Mouse (Mus musculus) midbrain, embryonic 15.5 days (tissue): ENCODE results near the gene Lima1. TPM values are rescaled to one million over a fixed set of nuclear protein-coding genes. Genes with fewer than 3 reads are reported as not detected.
"Not testable (repeated sequence)": the region's sequence is repeated elsewhere in the genome, so short reads cannot be mapped to it uniquely, and the experiment has no call there.

Source experiments
- ATAC-seq: fragments of 200-750 bp; cut with Nextera tagmentation; replicated peaks from 2 replicates; pipeline ENCODE4 v1.8.0; 2017; ENCODE audit warnings: moderate TSS enrichment
- H3K27ac ChIP-seq: fragments of 300-500 bp; sonication (generic); 2 replicates; pipeline ENCODE4 v1.5.1; 2015; ENCODE audit warnings: mild to moderate bottlenecking, inconsistent platforms
- H3K27me3 ChIP-seq: fragments of 300-500 bp; sonication (generic); replicated peaks from 2 replicates; pipeline ENCODE4 v1.6.1; 2015; ENCODE audit warnings: inconsistent platforms
- H3K36me3 ChIP-seq: fragments of 300-500 bp; sonication (generic); replicated peaks from 2 replicates; pipeline ENCODE4 v1.6.1; 2015; ENCODE audit warnings: inconsistent platforms
- H3K4me1 ChIP-seq: fragments of 300-500 bp; sonication (generic); 2 replicates; pipeline ENCODE4 v1.6.1; 2015; ENCODE audit warnings: inconsistent platforms
- H3K4me2 ChIP-seq: fragments of 300-500 bp; sonication (generic); 2 replicates; pipeline ENCODE4 v1.6.1; 2015; ENCODE audit warnings: inconsistent platforms, mild to moderate bottlenecking, moderate library complexity
- H3K4me3 ChIP-seq: fragments of 300-500 bp; sonication (generic); 2 replicates; pipeline ENCODE4 v1.5.1; 2015; ENCODE audit warnings: mild to moderate bottlenecking, inconsistent platforms
- H3K9ac ChIP-seq: fragments of 300-500 bp; sonication (generic); 2 replicates; pipeline ENCODE4 v1.6.1; 2015; ENCODE audit warnings: mild to moderate bottlenecking, inconsistent platforms
- H3K9me3 ChIP-seq: fragments of 300-500 bp; sonication (generic); 2 replicates; pipeline ENCODE4 v1.6.1; 2016; ENCODE audit warnings: inconsistent platforms
- WGBS: fragments of 180-500 bp; shearing (Covaris S2); methylation state at CpG from one replicate; pipeline ENCODE4 v1.1.7; 2015; ENCODE audit warnings: mixed read lengths; 5-methylcytosine and 5-hydroxymethylcytosine counted together
- polyA plus RNA-seq: library from polyadenylated mRNA; unstranded; fragments of >200 nt; fragmentation: Nextera tagmentation; extraction: Ambion mirVana; gene quantifications from 2 replicates; pipeline ENCODE4 v1.2.1, GENCODE M21; 2015

The Lima1 gene
- polyA plus RNA-seq, 1 experiment from 2014 or later: 13.9 TPM

- H3K36me3 ChIP-seq: no peaks in the 10 kb centered on the region
- no peak for ATAC-seq
- H3K4me2 ChIP-seq: no peak overlapping the region
- no peak overlapping the region for H3K27ac ChIP-seq
- no peaks in the 10 kb centered on the region for H3K4me1 ChIP-seq
- H3K4me3 ChIP-seq: no peak overlapping the region
- 86% methylated on average over 3 of the region's 3 CpGs for WGBS
- H3K27me3 ChIP-seq: no peaks in the 10 kb centered on the region
- no peak overlapping the region for H3K9ac ChIP-seq
- H3K9me3 ChIP-seq: no peaks in the 10 kb centered on the region
These were observed 16.1 kb upstream of the Lima1 start for GRCm38 (mm10) chr15:99891355-99891754.

DNA sequence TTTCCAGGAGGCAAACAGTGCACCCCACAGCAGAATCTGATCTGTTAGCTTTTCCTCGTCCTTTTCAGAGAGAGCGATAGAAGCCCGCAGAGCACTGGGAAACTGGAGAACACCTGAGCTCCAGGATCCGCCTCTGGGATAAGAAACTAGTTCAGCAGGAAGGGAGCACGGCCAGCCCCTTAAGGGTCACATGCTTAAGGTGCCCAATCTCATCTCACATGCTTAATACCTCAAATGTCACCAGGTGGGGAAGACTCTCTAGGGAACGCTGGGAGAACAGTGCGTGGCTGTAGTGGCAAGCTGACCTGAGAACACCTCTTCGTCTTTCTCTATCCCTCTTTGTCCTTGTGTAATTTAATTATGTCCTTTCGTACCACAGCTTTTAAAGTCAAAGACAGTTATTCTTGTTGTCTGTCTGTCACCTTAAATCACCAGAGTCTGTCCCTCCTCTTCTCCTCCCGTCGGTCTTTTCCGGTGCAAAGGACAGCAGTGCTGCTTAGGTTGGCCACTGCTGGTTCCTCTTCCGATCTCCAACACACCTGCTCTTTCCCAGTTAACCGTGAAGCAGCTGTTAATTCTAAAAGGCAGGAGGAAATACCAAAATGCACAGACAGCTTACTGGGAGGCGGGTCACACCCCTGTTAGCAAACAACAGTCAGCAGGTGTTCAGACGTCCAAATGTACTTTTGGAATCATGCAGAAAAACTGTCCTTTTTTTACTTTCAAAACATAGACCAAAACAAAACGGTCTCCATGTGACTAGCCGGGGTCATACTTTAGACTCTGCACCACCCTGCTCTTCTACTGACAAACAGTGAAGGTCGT, 15.4 kb upstream of the Lima1 start:
- Histone ChIP-seq H3K27ac (no peak overlapping the region), H3K9me3 (no peaks in the 10 kb centered on the region), H3K4me3 (no peak overlapping the region), H3K36me3 (no peaks in the 10 kb centered on the region), H3K9ac (no peak overlapping the region), H3K27me3 (no peaks in the 10 kb centered on the region), H3K4me1 (no peaks in the 10 kb centered on the region), H3K4me2 (no peak overlapping the region)
- no peak for ATAC-seq
- 62% methylated on average over 19 of the region's 19 CpGs for WGBS

GRCm38 (mm10) chr15:99889275-99889874, 14.1 kb upstream of the Lima1 start:
- Histone ChIP-seq H3K9me3 (no peaks in the 10 kb centered on the region), H3K27ac (no peak overlapping the region), H3K36me3 (no peaks in the 10 kb centered on the region), H3K4me2 (no peak overlapping the region), H3K27me3 (no peaks in the 10 kb centered on the region), H3K4me1 (no peaks in the 10 kb centered on the region), H3K9ac (no peak overlapping the region), H3K4me3 (no peak overlapping the region)
- no peak for ATAC-seq
- WGBS: 43% methylated on average over 8 of the region's 8 CpGs

GRCm38 (mm10) chr15:99887130-99887529, 11.9 kb upstream of the Lima1 start:
- H3K4me1 ChIP-seq, H3K27ac ChIP-seq, H3K27me3 ChIP-seq, ATAC-seq, H3K4me2 ChIP-seq, H3K36me3 ChIP-seq, H3K9me3 ChIP-seq, H3K9ac ChIP-seq, H3K4me3 ChIP-seq: not testable (repeated sequence)
- WGBS: 95% methylated on average over 2 of the region's 2 CpGs

DNA sequence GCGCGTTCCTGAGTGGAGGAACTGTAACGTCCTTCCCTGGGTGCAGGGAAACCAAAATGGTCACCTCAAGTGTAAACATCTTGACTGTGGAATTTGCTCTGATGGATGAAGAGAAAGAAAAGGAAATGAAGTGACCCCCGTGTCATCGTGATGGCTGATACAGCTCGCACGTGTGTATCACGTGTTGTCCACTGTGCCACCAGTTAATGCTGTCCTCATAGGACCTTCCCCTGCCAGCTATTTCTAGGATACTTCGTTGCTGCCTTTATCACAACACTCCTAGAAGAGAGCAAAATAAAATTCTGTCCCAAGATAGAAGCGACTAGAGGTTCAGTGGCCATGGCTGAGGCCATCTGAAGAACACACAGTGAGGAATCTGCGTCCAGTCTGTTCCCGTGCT, 8.8 kb upstream of the Lima1 start:
- Histone ChIP-seq H3K27me3 (no peaks in the 10 kb centered on the region), H3K9me3 (no peaks in the 10 kb centered on the region), H3K27ac (no peak overlapping the region), H3K9ac (no peak overlapping the region), H3K36me3 (no peaks in the 10 kb centered on the region), H3K4me1 (no peaks in the 10 kb centered on the region), H3K4me3 (no peak overlapping the region), H3K4me2 (no peak overlapping the region)
- WGBS: 92% methylated on average over 12 of the region's 12 CpGs
- no peak for ATAC-seq

DNA sequence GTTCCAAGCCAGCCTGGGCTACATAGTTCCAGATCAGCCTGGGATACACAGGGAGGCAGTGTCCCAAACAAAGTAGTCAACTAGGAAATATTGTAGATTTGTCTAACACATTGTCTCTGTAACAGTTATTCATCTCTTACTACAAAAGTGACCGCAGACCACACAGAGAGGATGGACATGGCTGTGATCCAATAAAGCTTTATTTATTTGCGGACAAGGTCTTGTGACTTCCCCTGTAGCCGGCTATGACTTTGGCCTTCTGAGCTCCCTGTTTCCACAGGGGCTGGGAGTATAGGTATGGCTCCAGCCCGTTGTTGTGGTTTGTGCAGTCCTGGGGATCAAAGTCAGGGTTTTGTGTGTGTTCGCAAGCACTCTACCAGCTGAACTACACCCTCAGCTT, 3.3 kb upstream of the Lima1 start:
- H3K27me3 ChIP-seq: no peaks in the 10 kb centered on the region
- no peak overlapping the region for H3K27ac ChIP-seq
- WGBS: 94% methylated on average over 5 of the region's 5 CpGs
- H3K4me2 ChIP-seq: no peak overlapping the region
- H3K9ac ChIP-seq: no peak overlapping the region
- no peaks in the 10 kb centered on the region for H3K36me3 ChIP-seq
- ATAC-seq: no peak
- no peak overlapping the region for H3K4me3 ChIP-seq
- H3K4me1 ChIP-seq: peaks cover 18% of the 10 kb centered on the region
- H3K9me3 ChIP-seq: no peaks in the 10 kb centered on the region

- peaks cover 18% of the 10 kb centered on the region for H3K4me1 ChIP-seq
- H3K27me3 ChIP-seq: no peaks in the 10 kb centered on the region
- 4% methylated on average over 30 of the region's 30 CpGs for WGBS
- H3K4me3 ChIP-seq: peak overlapping the region; percentile 54
- peak overlapping the region; percentile 82 for H3K4me2 ChIP-seq
- H3K9ac ChIP-seq: peak overlapping the region; percentile 51
- H3K36me3 ChIP-seq: no peaks in the 10 kb centered on the region
- H3K9me3 ChIP-seq: no peaks in the 10 kb centered on the region
- peak overlapping the region; percentile 25; the same call in 1 of the 2 replicates for H3K27ac ChIP-seq
- ATAC-seq: 0 out of 2 replicates have a peak, but pooled peaks have one; percentile 25
These were observed 483 bp downstream of the Lima1 start for GRCm38 (mm10) chr15:99874612-99875333.

DNA sequence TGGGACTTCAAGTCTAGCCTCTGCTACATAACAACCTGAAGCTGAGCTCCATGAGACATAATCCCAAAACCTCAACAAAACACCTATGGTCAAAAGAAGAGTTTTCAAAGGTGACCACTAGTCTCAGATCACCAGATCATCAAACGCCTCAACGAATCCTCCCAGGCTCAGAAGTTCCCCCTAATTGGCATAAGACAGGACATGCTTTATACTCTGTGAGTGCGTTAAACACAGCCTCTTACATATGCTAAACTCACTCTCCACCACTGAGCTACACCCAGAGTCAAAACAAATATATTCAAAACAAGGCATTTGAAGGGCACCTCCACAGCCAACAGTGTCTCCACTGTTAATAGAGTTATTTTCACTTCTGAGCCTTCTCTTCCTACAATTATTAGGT, 2.7 kb downstream of the Lima1 start:
- Histone ChIP-seq H3K4me1 (peaks cover 18% of the 10 kb centered on the region), H3K4me2 (no peak overlapping the region), H3K9ac (no peak overlapping the region), H3K36me3 (no peaks in the 10 kb centered on the region), H3K27me3 (no peaks in the 10 kb centered on the region), H3K9me3 (no peaks in the 10 kb centered on the region), H3K4me3 (no peak overlapping the region), H3K27ac (no peak overlapping the region)
- 79% methylated on average over 3 of the region's 3 CpGs for WGBS
- no peak for ATAC-seq

DNA sequence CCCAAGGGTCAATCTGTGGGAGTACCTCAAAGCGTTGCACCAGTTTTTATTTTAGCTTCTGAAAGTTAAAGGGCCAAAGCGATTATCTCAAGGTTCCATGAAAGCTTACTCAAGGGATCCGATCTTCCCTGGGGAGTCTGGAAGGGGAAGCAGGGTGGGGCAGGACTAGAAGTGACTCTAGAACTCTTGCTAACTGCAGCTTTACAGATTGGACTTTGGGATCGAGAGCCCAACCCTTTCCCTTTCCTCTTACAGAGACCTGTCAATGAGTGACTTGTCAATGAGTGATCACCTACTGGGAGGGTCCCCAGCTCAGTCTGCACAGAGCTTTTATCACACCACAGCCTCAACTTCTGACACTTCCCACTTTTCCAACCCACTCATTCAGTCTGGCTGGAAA, 7.6 kb downstream of the Lima1 start:
- Histone ChIP-seq H3K4me2 (no peak overlapping the region), H3K4me3 (no peak overlapping the region), H3K9me3 (no peaks in the 10 kb centered on the region), H3K36me3 (no peaks in the 10 kb centered on the region; the same call in 1 of the 2 replicates), H3K27me3 (no peaks in the 10 kb centered on the region), H3K9ac (no peak overlapping the region), H3K27ac (no peak overlapping the region), H3K4me1 (no peaks in the 10 kb centered on the region)
- no peak for ATAC-seq
- 84% methylated on average over 4 of the region's 4 CpGs for WGBS

DNA sequence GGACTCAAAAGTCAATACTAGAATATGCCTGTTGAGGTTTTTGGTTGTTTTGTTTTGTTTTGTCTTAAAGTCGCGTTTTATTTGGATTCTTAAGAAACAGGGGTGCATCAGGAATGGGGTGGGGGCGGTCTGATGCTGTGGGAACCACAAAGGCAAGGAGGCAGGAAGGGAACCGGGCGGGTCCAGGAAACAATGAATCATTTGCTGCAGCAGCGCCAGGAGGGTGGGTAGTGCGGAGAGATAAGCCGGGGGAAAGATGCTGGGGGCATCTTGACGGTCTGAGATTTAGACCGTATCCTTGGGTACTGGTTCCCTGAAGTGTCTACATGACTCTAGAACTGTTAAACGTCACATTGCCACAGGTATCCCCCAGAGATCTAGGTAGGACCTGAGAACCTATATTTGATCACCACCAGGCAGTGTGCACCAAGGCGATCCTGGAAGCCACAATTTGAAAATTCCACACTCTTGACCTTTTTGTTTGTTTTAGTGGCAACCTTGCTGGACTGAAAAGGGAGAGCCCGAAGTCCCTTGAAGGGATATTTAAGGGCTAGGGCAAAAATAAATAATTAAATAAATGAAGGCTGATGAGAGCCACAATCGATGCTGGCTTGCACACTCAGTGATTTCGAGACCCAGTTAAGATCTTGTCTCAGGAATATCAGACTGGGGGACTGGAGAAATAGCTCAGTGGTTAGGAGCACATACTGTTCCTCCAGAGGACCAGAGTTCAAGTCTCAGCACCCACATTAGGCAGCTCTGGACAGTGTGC, 8.6 kb downstream of the Lima1 start:
- H3K4me3 ChIP-seq: no peak overlapping the region
- no peak for ATAC-seq
- WGBS: 79% methylated on average over 15 of the region's 15 CpGs

DNA sequence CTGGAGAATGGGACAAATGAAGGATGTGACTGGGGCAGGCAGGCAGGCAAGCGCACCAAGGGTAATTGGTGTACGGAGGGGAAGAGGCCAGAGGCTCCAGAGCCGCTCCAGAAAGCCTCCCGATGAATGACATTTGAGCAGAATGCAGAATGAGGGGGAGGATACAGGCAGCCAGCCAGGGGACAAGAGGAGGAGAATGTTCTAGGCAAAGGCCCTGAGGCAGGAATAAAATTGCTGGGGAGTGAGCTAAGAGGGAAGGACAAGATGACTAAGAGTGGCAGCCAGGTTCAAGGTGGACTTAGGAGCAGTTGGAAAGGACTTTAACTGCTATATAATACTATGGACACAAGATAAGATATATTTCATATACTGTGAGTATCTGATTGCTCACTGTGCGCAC, 9.3 kb downstream of the Lima1 start:
- no peak overlapping the region for H3K9ac ChIP-seq
- WGBS: 62% methylated on average over 5 of the region's 5 CpGs
- H3K4me2 ChIP-seq: no peak overlapping the region
- no peaks in the 10 kb centered on the region for H3K4me1 ChIP-seq
- H3K27ac ChIP-seq: no peak overlapping the region
- no peak overlapping the region for H3K4me3 ChIP-seq
- ATAC-seq: no peak
- H3K27me3 ChIP-seq: no peaks in the 10 kb centered on the region
- no peaks in the 10 kb centered on the region for H3K9me3 ChIP-seq
- no peaks in the 10 kb centered on the region; the same call in 1 of the 2 replicates for H3K36me3 ChIP-seq

More for the DNA sequence above, 8.6 kb downstream of the Lima1 start:
- no peaks in the 10 kb centered on the region for H3K27me3 ChIP-seq
- no peak overlapping the region for H3K4me2 ChIP-seq
- H3K9me3 ChIP-seq: no peaks in the 10 kb centered on the region
- no peak overlapping the region for H3K27ac ChIP-seq
- H3K9ac ChIP-seq: no peak overlapping the region
- no peaks in the 10 kb centered on the region for H3K4me1 ChIP-seq
- no peaks in the 10 kb centered on the region; the same call in 1 of the 2 replicates for H3K36me3 ChIP-seq

- H3K9me3 ChIP-seq: no peaks in the 10 kb centered on the region
- no peak overlapping the region for H3K9ac ChIP-seq
- 89% methylated on average over 20 of the region's 20 CpGs for WGBS
- no peak overlapping the region for H3K4me3 ChIP-seq
- H3K27ac ChIP-seq: no peak overlapping the region
- no peak overlapping the region for H3K4me2 ChIP-seq
- no peak for ATAC-seq
- no peaks in the 10 kb centered on the region for H3K4me1 ChIP-seq
- H3K36me3 ChIP-seq: no peaks in the 10 kb centered on the region; the same call in 1 of the 2 replicates
- no peaks in the 10 kb centered on the region for H3K27me3 ChIP-seq
These were observed 9.7 kb downstream of the Lima1 start for GRCm38 (mm10) chr15:99865494-99865941.
